Mouse (Mus musculus): ENCODE measurements around the gene Rnf183.
"Not testable (repeated sequence)": the region's sequence is repeated elsewhere in the genome, so short reads cannot be mapped to it uniquely, and the experiment has no call there.

Gene Rnf183

DNA sequence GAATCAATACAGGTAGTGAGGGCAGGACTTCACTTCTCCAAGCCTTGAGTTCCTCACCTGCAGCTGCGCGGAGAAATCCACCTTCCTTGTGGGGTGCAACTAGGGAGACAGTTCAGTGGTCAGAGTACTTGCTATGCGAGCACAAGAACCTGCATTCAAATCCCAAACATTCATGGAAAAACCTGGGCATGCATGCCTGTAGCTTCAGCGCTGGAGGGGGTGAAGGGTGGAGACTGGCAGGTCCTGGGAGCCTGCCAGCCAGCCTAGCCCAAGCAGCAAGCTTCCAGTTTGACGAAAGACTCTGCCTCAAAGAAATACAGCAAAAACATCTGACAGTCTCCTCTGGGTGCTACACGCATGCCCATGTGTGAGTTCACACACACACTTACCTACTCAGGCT is at the start of gene Rnf183:
Rnf183 (minus strand) TSS at position 172 of the 400 bp plus-strand sequence.
- no peak for DNase-seq (ENCODE audit: low read depth, low spot score)

DNA sequence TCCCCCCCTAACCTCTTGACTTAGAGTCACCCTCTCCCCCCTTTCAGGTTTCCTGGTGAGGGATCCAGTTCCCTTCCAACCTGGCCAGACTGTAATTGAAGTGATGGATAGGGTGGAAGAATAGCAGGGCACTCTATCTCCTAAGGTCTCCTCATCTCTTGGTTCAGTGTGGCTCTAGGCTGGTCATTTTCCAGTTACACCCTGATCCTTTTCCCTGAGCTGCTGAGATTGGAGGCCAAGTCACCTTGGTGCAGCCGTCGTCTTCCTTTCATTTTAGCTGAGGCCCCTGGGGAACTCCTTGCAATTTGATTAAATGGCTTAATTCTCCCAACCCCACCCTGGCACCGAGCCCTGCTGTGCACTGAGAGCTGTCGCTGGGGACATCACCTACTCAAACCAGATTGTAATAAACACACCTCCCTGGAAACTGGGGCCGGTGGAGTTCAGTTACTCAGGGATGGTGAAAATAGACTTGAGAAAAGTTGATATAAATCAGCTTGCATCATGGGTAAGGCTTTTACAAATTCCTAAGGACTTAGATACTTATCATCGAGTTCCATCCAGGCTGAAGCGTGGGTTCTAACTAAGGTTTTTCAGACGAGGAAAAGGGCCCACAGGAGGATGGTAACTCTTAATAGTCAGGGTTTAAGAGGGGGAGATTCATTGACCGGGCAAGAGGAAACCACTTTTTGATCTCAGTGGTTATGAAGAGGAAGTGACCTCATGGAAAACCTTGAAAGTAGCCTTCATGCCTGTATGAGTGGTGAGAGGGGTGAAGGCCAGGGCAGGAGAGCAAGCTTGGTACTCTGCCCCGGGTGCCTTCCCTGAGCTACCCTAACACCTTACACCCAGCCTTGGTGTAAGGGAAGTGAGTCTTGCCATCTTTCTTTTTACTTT is 45.9 kb upstream of the Rnf183 start:
- no peak for DNase-seq (ENCODE audit: low read depth, low spot score)

DNA sequence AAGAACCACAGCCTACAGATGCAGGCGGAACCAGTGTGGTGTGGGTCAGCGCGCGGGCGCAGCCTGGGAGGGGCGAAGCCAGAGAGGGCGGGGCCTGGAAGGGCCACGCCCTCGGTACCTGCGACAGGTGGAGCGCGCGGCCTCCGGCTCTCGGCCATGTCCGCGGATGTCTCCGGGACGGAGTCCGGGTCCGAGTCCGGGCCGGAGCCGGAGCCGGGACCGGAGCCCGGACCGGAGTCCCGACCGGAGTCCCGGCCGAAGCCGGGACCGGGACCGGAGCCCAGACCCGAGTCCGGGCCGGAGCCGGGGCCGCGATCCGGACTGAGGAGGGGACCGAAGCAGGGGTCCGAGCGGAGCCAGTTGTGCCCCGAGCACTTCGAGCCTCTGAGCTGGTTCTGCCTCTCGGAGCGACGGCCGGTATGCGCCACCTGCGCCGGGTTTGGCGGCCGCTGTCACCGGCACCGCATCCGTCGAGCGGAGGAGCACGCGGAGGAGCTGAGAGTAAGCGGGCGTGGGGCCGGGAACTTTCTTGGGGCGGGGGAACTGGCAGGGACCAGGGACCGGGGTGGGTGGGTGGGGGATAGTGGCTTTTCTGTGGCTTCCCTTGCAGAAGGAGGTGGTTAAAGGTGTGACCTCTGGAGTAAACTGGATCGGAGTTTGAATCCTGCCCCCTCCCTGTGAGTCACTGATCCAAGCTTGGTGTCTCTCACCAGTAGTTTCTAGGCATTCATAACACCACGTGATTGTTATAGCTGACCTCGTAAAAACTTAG is 45.1 kb upstream of the Rnf183 start, which contains the start of gene Bspry:
Bspry (plus strand) TSS at position 117 of the 772 bp plus-strand sequence.
- peak; percentile 80 for DNase-seq (ENCODE audit: low read depth, low spot score)

GRCm38 (mm10) chr4:62479593-62479936 is 44.5 kb upstream of the Rnf183 start:
- not testable (repeated sequence) for DNase-seq (ENCODE audit: low read depth, low spot score)

DNA sequence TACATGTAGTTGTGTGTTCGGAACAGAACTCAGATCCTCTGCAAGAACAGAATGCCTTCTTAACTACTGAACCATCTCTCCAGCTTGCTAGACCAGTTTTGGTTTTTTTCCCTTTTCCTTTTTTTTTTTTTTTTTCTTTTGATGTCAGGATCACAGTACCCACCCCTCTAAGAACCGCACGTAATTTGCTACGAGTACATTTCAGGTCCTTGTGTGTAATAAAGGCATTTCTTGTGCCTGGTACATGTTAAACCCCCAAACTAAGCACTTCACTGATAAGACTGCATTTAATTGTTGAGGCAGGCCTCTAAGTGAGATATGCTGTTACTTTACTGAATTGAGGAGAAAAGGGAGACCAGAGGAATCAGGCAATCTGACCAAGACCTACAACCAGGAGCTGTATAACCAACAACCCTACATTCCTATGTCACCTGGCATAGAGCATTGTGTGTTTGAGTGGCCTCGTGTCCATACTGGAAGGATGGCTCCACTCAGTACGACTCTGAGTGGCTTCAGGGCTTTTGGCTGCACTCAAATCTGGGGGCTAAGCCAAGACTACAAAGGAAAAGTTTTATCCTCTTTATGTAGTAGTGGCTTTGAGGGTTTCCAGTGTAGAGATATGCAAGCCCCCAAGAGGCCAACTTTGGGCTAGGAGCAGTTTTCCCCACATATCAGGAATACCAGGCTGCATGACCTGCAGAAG is 42.6 kb upstream of the Rnf183 start:
- DNase-seq (ENCODE audit: low read depth, low spot score), result no peak

DNA sequence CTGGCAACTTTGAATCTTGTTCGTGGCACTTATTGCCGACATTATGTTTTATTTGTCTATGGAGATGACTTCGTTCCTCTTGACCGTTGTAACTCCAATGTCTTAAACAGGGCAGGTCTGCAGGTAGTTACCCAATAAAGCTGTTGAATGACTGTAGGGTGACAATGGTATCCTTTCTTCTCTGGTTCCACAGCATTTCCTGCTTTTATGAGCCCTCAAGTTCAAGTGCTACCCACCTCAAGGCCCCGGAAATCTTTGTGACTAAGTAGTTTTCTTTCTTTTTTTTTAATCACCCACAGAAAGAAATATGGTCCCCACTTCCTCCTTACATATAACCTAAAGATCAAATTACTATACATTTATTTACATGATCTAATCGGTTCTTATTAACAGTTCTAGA is 40.7 kb upstream of the Rnf183 start:
- no peak for DNase-seq (ENCODE audit: low read depth, low spot score)

GRCm38 (mm10) chr4:62475131-62475530 is 40.1 kb upstream of the Rnf183 start:
- DNase-seq (ENCODE audit: low read depth, low spot score), result no peak

DNA sequence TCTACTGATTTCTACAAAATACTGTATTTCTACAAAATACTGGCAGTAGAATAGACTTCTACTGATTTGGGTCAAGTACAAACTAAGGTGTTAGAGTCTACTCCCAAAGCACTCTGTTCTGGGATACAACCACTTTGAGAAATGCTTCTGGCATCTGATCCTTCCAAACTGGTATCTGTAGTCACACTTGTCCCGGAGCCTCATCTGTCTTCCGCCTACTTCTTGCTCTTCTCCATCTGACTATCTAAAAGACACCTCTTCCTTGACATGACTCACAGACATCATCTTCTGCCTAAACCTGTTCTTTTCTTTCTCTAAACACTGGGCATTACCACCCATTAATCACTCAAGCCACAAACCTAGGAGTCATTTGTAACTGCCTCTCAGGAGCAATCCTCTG is 37.0 kb upstream of the Rnf183 start:
- DNase-seq (ENCODE audit: low read depth, low spot score), result no peak

DNA sequence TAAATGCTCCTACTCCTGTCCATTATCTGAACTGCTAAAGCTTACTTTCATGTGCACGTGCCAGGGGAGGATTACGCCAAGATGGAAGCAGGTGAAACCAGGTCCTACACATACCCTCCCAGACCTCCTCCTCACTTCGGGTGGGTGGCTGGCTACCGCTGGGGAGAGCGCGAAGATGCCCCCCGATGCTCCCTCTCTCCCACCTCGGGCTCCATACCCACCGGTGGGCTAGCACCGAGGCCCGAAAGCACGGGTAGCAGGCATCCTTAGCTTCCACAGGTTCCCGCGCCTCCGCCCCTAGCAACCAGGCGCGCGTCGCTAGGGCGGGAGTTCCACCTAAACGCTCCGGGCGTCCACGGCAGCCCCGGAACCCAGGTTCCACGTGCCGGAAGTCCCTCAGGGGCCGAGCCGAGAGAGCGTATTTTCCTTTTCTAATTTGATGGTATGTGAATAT is 35.6 kb upstream of the Rnf183 start, which contains the start of gene Wdr31:
Wdr31 (minus strand) TSS at position 299 of the 454 bp plus-strand sequence.
- peak; percentile 87 for DNase-seq (ENCODE audit: low read depth, low spot score)

DNA sequence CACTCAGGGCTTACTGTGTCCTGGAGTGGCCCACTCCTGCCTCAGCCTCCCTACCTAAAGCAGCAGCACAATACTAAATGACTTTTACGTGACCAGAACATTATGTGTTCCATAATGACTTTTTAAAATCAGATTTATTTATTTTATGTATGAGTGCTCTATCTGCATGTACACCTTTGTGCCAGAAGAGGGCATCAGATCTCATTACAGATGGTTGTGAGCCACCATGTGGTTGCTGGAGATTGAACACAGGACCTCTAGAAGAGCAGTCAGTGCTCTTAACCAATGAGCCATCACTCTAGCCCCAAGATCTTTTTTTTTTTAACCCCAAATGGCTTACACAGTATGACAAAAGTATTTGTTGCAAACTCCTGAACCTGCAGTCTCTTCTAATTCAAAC is 33.1 kb upstream of the Rnf183 start:
- DNase-seq (ENCODE audit: low read depth, low spot score), result peak; percentile 65

GRCm38 (mm10) chr4:62463124-62463523 is 28.1 kb upstream of the Rnf183 start:
- DNase-seq (ENCODE audit: low read depth, low spot score), result no peak

DNA sequence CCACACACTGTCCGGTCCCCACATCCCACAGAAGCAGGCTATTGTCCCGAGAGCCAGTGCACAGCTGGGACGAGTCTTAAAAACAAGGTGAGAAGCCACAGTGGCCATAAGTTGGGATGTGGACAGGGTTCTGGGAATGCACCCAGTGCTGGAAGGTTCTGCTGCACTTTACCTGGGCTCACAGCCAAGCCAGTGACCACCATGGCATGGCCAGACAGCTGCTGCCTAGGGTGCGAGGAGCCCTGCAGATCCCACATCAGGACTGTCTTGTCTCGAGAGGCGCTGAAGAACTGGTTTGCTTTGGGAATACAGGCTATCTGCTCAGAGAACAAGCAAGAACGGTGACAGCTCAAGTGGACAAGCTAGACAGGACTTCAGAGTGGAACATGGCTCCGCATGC is 25.3 kb upstream of the Rnf183 start:
- DNase-seq (ENCODE audit: low read depth, low spot score), result no peak

DNA sequence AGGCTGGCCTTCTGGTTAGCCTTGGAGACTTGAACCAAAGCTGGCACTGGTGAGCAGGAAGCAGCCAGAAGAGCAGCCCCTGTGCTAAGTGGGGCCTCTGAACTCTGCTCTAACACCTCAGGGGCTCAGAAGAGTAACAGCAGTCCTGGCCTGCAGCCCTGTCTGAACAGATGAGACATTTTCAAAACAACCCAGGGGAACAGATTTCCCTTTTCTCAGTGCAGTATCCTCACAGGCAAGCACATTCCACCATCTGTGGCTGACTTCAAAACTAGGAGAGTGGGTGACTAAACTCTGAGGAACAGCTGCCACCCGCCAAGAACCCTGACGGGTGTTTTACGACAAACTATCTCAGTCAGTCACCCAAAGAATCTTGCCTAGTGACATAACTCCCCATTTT is 24.0 kb upstream of the Rnf183 start:
- DNase-seq (ENCODE audit: low read depth, low spot score), result no peak

GRCm38 (mm10) chr4:62454995-62455394 is 19.9 kb upstream of the Rnf183 start:
- peak; percentile 63 for DNase-seq (ENCODE audit: low read depth, low spot score)

- no peak for DNase-seq (ENCODE audit: low read depth, low spot score)
These were observed 5.9 kb upstream of the Rnf183 start for GRCm38 (mm10) chr4:62440986-62441385.

- no peak for DNase-seq (ENCODE audit: low read depth, low spot score)
These were observed 5.5 kb upstream of the Rnf183 start for GRCm38 (mm10) chr4:62440544-62440943.

DNA sequence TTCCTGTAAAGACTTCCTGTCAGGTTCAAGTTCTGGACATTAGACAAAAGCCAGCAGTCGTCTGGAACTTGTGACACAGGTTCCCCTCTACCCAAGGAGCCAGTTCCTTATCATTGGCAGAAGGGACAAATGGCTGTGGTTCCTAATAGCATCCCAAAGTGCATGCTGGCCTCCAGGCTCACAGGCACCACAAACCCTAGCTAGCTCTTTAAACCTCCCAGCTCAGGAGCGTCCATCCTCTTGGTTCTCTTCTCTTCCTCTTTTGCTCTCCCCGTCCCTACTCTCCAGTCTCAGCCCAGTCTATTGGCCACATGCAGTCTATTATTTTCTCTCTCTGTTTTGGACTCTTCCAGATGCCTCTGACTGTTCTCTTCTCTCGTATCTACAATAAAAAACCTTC is 4.7 kb upstream of the Rnf183 start:
- DNase-seq (ENCODE audit: low read depth, low spot score), result no peak

DNA sequence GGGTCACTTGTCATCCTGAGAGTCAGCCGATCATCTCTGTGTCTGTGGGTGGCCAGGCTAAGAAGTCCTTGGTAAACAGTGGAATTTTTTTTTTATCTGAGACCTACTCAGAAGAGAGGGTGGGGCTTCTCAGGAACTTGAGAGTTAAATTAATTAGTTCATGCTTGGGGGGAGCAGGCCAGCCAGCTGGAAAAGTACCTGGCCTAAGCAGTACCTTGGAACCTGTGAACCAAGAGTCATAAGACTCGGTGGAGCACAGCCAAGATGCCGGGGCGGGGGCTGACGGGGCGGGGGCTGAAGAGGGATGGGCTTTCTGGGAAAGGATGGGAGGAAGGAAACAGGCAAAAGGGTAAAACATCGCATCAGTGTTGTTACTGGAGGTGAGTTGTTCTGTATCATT is 2.8 kb upstream of the Rnf183 start:
- no peak for DNase-seq (ENCODE audit: low read depth, low spot score)

DNA sequence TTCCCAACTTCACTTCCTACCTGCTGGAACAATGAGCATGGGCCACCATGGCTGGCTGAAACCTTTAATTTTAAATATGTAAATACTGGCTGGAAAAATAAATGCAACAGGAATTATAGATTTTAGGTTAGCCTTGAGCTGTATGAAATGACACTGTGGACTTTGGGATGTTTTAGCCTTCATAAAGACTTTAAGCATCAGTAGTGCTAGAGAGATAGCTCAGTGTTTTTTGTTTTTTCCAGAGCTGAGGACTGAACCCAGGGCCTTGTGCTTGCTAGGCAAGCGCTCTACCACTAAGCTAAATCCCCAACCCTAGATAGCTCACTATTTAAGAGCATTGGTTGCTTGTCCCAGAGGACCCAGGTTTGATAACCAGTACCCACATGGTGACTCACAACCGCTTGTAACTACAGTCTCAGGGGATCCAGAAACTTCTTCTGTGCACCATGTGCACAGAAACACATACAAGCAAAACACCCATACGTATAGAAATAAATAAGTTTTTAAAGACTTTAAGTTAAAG is 2.3 kb upstream of the Rnf183 start:
- DNase-seq (ENCODE audit: low read depth, low spot score), result no peak

- DNase-seq (ENCODE audit: low read depth, low spot score), result no peak
These were observed 847 bp downstream of the Rnf183 start for GRCm38 (mm10) chr4:62433939-62434870.

- no peak for DNase-seq (ENCODE audit: low read depth, low spot score)
These were observed 3.5 kb downstream of the Rnf183 start for GRCm38 (mm10) chr4:62431522-62431921.
